Mouse (Mus musculus): ENCODE results near the gene Ifna2.

DNA sequence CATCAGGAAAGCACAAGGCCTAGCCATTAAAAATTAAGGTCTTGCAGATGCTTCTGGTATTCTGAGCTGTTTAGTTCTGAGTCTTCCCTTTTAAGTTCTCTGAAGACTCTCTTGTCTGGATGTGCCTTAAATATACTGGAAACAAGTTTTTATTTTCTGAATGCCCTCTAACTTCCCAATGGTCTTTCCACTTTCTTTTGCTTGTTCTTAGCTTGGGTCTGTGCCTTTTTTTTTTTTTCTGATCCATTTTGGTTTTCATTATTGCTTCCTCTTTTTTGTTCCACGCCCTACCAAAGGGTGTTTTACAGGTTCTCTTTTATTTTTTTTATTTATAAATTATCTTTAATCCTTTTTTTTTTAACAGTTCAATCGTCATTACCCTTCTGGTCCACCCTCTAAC is 39.4 kb downstream of the Ifna2 start, which contains the start of gene Ifna13:
- TF ChIP-seq CTCF (conservative IDR thresholded peaks at IDR 0.05; ENCODE audit: low read length) (no peak), NANOG (IDR thresholded peaks at IDR 0.05; ENCODE audit: borderline replicate concordance, low read length) (no peak), POU5F1 (IDR thresholded peaks at IDR 0.05; ENCODE audit: borderline replicate concordance, low read length) (no peak)
